Mouse (Mus musculus) small intestine, adult 2 months (tissue): Measurements from ENCODE around the gene Sephs1.

Experiments used
- CTCF ChIP-seq: fragments of 200-500 bp; IDR thresholded peaks from 2 replicates; pipeline ENCODE4 v1.5.1; 2012; ENCODE audit warnings: low read depth, mild to moderate bottlenecking, control low read depth, inconsistent platforms, low read length, moderate library complexity, mixed read lengths; ENCODE audit not compliant: insufficient replicate concordance, insufficient read length; ENCODE audit errors: extremely low read depth
- POLR2A ChIP-seq: fragments of 200-500 bp; IDR thresholded peaks from 2 replicates; pipeline ENCODE4 v1.6.1; 2012; ENCODE audit warnings: low read depth, mild to moderate bottlenecking, control low read depth, inconsistent platforms, low read length, moderate library complexity

GRCm38 (mm10) chr2:4857186-4857585 is 24.2 kb upstream of the Sephs1 start:
- TF ChIP-seq CTCF (no peak), POLR2A (no peak)
